20 mouse cellular contexts compared by ENCODE assay signal in the genomic region with DNA sequence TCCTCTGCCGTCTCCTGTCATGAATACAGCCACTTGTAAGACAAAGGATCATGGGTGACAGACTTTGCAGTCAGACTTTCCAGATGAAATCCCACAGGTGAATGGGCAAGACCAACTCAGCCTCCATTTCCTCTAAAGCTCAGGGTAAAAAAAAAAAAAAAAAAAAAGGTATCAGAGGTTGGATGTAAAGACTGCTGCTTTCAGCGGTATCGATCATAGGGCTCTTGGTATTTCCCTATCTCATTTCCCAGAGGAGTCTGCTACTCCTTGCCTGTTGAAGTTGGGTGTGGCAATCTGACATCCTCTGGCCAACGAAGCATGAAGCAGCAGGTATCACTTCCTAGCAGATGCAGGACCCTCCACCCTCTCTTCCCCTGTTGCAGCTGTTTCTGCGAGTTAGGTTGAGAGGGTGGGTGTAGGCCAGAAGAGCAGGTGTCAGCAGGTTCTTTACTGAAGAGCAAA. TPM values are rescaled to one million over a fixed set of nuclear protein-coding genes. Genes with fewer than 3 reads are reported as not detected.
A peak's percentile ranks its signal among the peaks of the same experiment; 100 is the strongest.
DNase-seq lines count a peak whose midpoint lies in the region; ATAC-seq and TF ChIP-seq lines count a peak whose summit lies in the region.
"Had no signal": no experiment of that assay in that cellular context is flagged by ENCODE, and none has a peak within 500 bp of the region (broad histone marks: within the 10 kb centered on the region; RNA-seq: fewer than 3 reads in every experiment).

No protein-coding gene starts in this region.

- H3K27ac ChIP-seq in liver, embryonic 13.5 days, result peak overlapping the region; percentile 61; the same call in 1 of the 2 replicates
- H3K27ac ChIP-seq in liver, embryonic 11.5 days (ENCODE audit: low read depth, low read length), result no peak overlapping the region
- no peak overlapping the region for H3K27ac ChIP-seq in thymus, adult 2 months (ENCODE audit: control insufficient read depth, insufficient read depth, low read length)
- 0 out of 2 replicates have a peak overlapping the region, but pooled peaks have one; percentile 17 for H3K27ac ChIP-seq in bone marrow, adult 2 months (ENCODE audit: control insufficient read depth, insufficient read depth, low read depth, low read length, poor library complexity)
- H3K27ac ChIP-seq in midbrain, embryonic 14.5 days (replicated peaks; ENCODE audit: low read depth, low read length), result no peak overlapping the region
- H3K27ac ChIP-seq: forebrain, embryonic 15.5 days; hindbrain, embryonic 14.5 days; limb, embryonic 15.5 days had no signal

- H3K4me3 ChIP-seq in liver, embryonic 13.5 days (replicated peaks), result no peak overlapping the region
- H3K4me3 ChIP-seq in liver, embryonic 11.5 days (ENCODE audit: low read depth, low read length), result no peak overlapping the region
- no peak overlapping the region for H3K4me3 ChIP-seq in thymus, adult 2 months (ENCODE audit: control insufficient read depth, insufficient read depth, low read length)
- no peak overlapping the region for H3K4me3 ChIP-seq in bone marrow, adult 2 months (replicated peaks; ENCODE audit: control insufficient read depth, low read depth, low read length)
- H3K4me3 ChIP-seq in midbrain, embryonic 14.5 days (replicated peaks; ENCODE audit: low read depth, low read length), result no peak overlapping the region
- H3K4me3 ChIP-seq: forebrain, embryonic 15.5 days; heart, embryonic 10.5 days; limb, embryonic 15.5 days had no signal

- ATAC-seq in liver, embryonic 13.5 days (ENCODE audit: low read depth), result peak; percentile 46
- no peak; the same call in 1 of the 2 replicates for ATAC-seq in liver, embryonic 11.5 days (replicated peaks; ENCODE audit: low FRiP score)
- no peak for ATAC-seq in midbrain, embryonic 14.5 days (ENCODE audit: low FRiP score, low TSS enrichment)
- ATAC-seq: forebrain, embryonic 15.5 days; inflammation-experienced regulatory T-cells, adult 6 months had no signal

- H3K27me3 ChIP-seq in liver, embryonic 13.5 days, result 0 out of 2 replicates have a peak, but pooled peaks cover 7% of the 10 kb centered on the region
- H3K27me3 ChIP-seq in liver, embryonic 11.5 days (replicated peaks; ENCODE audit: control insufficient read depth, insufficient read depth, low read length), result no peaks in the 10 kb centered on the region; the same call in 1 of the 2 replicates
- H3K27me3 ChIP-seq in thymus, adult 2 months (ENCODE audit: control insufficient read depth, insufficient read depth, low read length), result no peaks in the 10 kb centered on the region
- H3K27me3 ChIP-seq in midbrain, embryonic 14.5 days (ENCODE audit: control insufficient read depth, insufficient read depth, low read length), result peaks cover 9% of the 10 kb centered on the region; the same call in 1 of the 2 replicates
- H3K27me3 ChIP-seq: limb, embryonic 15.5 days; Patski had no signal

- 29% methylated on average over 5 of the region's 5 CpGs for WGBS in liver, embryonic 13.5 days (ENCODE audit: insufficient replicate concordance)
- 50% methylated on average over 5 of the region's 5 CpGs for WGBS in liver, embryonic 11.5 days
- 58% methylated on average over 5 of the region's 5 CpGs for WGBS in thymus, adult 2 months
- 46% methylated on average over 5 of the region's 5 CpGs for WGBS in bone marrow, adult 2 months
- WGBS in midbrain, embryonic 14.5 days, result 88% methylated on average over 5 of the region's 5 CpGs

- TF ChIP-seq CTCF in thymus, adult 2 months (IDR thresholded peaks at IDR 0.05; ENCODE audit: borderline replicate concordance, control insufficient read depth, extremely low read depth, insufficient read depth, low read length, poor library complexity), result no peak
- TF ChIP-seq CTCF in bone marrow, adult 2 months (IDR thresholded peaks at IDR 0.05; ENCODE audit: control insufficient read depth, insufficient read depth, low read length), result no peak

- H3K4me1 ChIP-seq in liver, embryonic 13.5 days (replicated peaks), result peaks cover 39% of the 10 kb centered on the region
- H3K4me1 ChIP-seq in liver, embryonic 11.5 days (replicated peaks; ENCODE audit: control insufficient read depth, insufficient read depth, low read length), result peaks cover 33% of the 10 kb centered on the region
- H3K4me1 ChIP-seq in thymus, adult 2 months (replicated peaks; ENCODE audit: control insufficient read depth, insufficient read depth, low read length), result peaks cover 7% of the 10 kb centered on the region
- peaks cover 8% of the 10 kb centered on the region; the same call in 1 of the 2 replicates for H3K4me1 ChIP-seq in bone marrow, adult 2 months (ENCODE audit: control insufficient read depth, insufficient read depth, low read length)
- peaks cover 7% of the 10 kb centered on the region for H3K4me1 ChIP-seq in midbrain, embryonic 14.5 days (ENCODE audit: control insufficient read depth, insufficient read depth, low read length)

- H3K9ac ChIP-seq in liver, embryonic 13.5 days, result no peak overlapping the region
- no peak overlapping the region for H3K9ac ChIP-seq in liver, embryonic 11.5 days (ENCODE audit: low read depth, low read length)
- H3K9ac ChIP-seq in midbrain, embryonic 14.5 days (replicated peaks; ENCODE audit: low read length), result no peak overlapping the region
- H3K9ac ChIP-seq: forebrain, embryonic 15.5 days; hindbrain, embryonic 14.5 days; limb, embryonic 15.5 days; lung, embryonic 14.5 days had no signal

- H3K9me3 ChIP-seq in liver, embryonic 13.5 days (replicated peaks), result no peaks in the 10 kb centered on the region
- no peaks in the 10 kb centered on the region for H3K9me3 ChIP-seq in liver, embryonic 11.5 days (ENCODE audit: control insufficient read depth, low read length)
- no peaks in the 10 kb centered on the region for H3K9me3 ChIP-seq in midbrain, embryonic 14.5 days (ENCODE audit: control insufficient read depth, low read length)
- H3K9me3 ChIP-seq: forebrain, embryonic 15.5 days; heart, embryonic 10.5 days; limb, embryonic 15.5 days had no signal

- no peaks in the 10 kb centered on the region for H3K36me3 ChIP-seq in liver, embryonic 13.5 days
- no peaks in the 10 kb centered on the region for H3K36me3 ChIP-seq in liver, embryonic 11.5 days (ENCODE audit: control insufficient read depth, insufficient read depth, low read length)
- H3K36me3 ChIP-seq in thymus, adult 2 months (ENCODE audit: control insufficient read depth, insufficient read depth, low read length), result no peaks in the 10 kb centered on the region
- H3K36me3 ChIP-seq in midbrain, embryonic 14.5 days (ENCODE audit: control insufficient read depth, insufficient read depth, low read length), result no peaks in the 10 kb centered on the region
- H3K36me3 ChIP-seq: forebrain, embryonic 15.5 days; heart, embryonic 10.5 days; limb, embryonic 15.5 days had no signal

- no peak for TF ChIP-seq POLR2A in thymus, adult 2 months (IDR thresholded peaks at IDR 0.05; ENCODE audit: control insufficient read depth, extremely low read depth, insufficient read depth, low read length, poor library complexity)
- no peak for TF ChIP-seq POLR2A in bone marrow, adult 2 months (IDR thresholded peaks at IDR 0.05; ENCODE audit: borderline replicate concordance, control insufficient read depth, low read depth, low read length)

- no peak overlapping the region for H3K4me2 ChIP-seq in liver, embryonic 13.5 days
- no peak overlapping the region for H3K4me2 ChIP-seq in liver, embryonic 11.5 days
- no peak overlapping the region for H3K4me2 ChIP-seq in midbrain, embryonic 14.5 days (ENCODE audit: low read length)
- H3K4me2 ChIP-seq: forebrain, embryonic 15.5 days; hindbrain, embryonic 14.5 days; limb, embryonic 15.5 days; lung, embryonic 14.5 days; midbrain, embryonic 11.5 days had no signal

- DNase-seq in liver, embryonic 13.5 days, result peak; percentile 10
- DNase-seq in liver, embryonic 11.5 days (ENCODE audit: low spot score), result no peak
- peak; percentile 13 for DNase-seq in thymus, postnatal 14 days
- no peak for DNase-seq in thymus, adult 2 months
- no peak for DNase-seq in adrenal gland, adult 18-20 months (ENCODE audit: low spot score in 2 of 2)
- no peak for DNase-seq in midbrain, embryonic 14.5 days
- DNase-seq: cerebellum, adult 18-20 months; left cerebral cortex, postnatal 4 days; right cerebral cortex, postnatal 14 days; thymus, postnatal 25 days had no signal

RNA-seq across cellular contexts. Expression of a gene that starts 29.2 kb away (rescaled TPM):
- polyA plus RNA-seq in liver, embryonic 13.5 days (2015; fragmentation: Nextera tagmentation; extraction: Ambion mirVana), result 5.9 and 6.9 TPM in 2 replicates
- 22.6 and 25.3 TPM in 2 replicates for polyA plus RNA-seq in liver, embryonic 11.5 days (2014; fragmentation: Nextera tagmentation; extraction: Ambion mirVana)
- 33.4 and 40.6 TPM in 2 replicates for polyA plus RNA-seq in thymus, adult 2 months (2012; rRNA removed)
- polyA plus RNA-seq in bone marrow, adult 2 months (2011; ENCODE audit: insufficient read depth, insufficient read length, low replicate concordance, missing spikeins), result 1.1 and 12.4 TPM in 2 replicates
- 10 to 100 TPM; 21.0 to 31.1 TPM for total RNA-seq in adrenal gland, adult 18-20 months (2021)
- polyA plus RNA-seq in midbrain, embryonic 14.5 days (2014; fragmentation: Nextera tagmentation; extraction: Ambion mirVana), result 11.3 and 12.7 TPM in 2 replicates
- total RNA-seq: granulocyte monocyte progenitor cell, adult 5-6 weeks had no signal

Comparison
In these comparisons a context has a peak if more than half of its experiments do, and no peak if none do; other contexts are left out.
1. DNase-seq: peak in liver, embryonic 13.5 days (single experiment) and thymus, postnatal 14 days (single experiment); none in liver, embryonic 11.5 days (single experiment), thymus, adult 2 months (single experiment), adrenal gland, adult 18-20 months (0 of 2) and midbrain, embryonic 14.5 days (single experiment).
2. H3K27ac ChIP-seq: peak in liver, embryonic 13.5 days (single experiment) and bone marrow, adult 2 months (single experiment); none in liver, embryonic 11.5 days (single experiment), thymus, adult 2 months (single experiment) and midbrain, embryonic 14.5 days (single experiment).